Mouse (Mus musculus): ENCODE data around the gene Trak1. TPM values are rescaled to one million over a fixed set of nuclear protein-coding genes. Genes with fewer than 3 reads are reported as not detected.

The Trak1 gene
- polyA plus RNA-seq, 1 experiment: 31.0 TPM

DNA sequence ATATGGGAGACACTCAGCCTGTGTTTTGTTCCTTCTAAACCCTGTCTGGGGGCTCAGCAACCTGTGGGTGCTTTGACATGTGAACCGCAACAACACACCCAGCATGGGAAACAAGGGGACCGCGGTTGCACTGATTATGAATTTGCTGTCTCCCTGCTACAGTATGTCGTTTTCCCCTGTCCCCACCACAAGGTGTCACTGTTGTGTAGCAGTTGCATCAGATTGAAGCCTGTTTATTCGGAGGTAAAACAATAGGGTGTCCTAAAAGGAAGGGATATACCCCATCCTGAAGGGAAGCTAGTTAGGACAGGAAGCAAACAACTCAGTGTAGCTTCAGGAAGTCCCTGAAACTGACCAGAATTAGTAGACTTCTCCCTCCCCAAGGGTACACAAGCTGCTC, 182.2 kb downstream of the Trak1 start:
- TF ChIP-seq CTCF (IDR thresholded peaks at IDR 0.05; ENCODE audit: extremely low read depth, insufficient read depth, insufficient read length, insufficient replicate concordance): peak; percentile 54; the same call in 1 of the 2 replicates
- no peak for TF ChIP-seq POLR2A (IDR thresholded peaks at IDR 0.05; ENCODE audit: low read depth, low read length)
- DNase-seq (ENCODE audit: low read depth in 1 of 2, low spot score in 2 of 2): peak; percentile 24 to 28
- no peaks in the 10 kb centered on the region for H3K27me3 ChIP-seq (ENCODE audit: control insufficient read depth, insufficient read depth, low read length)

DNA sequence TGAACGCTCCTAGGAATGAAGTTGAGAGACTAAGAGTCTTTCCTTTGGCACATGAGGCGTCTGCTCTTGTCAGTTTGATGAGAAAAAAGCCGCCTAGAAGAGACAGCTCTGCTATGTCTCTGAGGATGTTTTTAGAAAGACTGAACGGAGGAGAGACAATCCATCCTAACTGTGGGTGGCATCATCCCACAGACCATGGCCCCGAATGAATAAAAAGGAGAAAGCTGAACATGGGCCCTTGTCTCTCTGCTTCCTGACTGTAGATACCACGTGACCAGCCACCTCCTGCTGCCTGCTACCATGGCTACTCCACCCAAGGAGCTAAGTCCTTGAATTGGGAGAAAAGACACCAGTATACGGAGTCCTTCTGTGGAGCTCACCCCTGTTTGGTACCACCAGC, 189.9 kb downstream of the Trak1 start:
- no peak for DNase-seq (ENCODE audit: low read depth in 1 of 2, low spot score in 2 of 2)
- Histone ChIP-seq H3K4me1 (ENCODE audit: control insufficient read depth, insufficient read depth, insufficient read length) (no peaks in the 10 kb centered on the region), H3K36me3 (ENCODE audit: control insufficient read depth, insufficient read depth, low read length) (no peaks in the 10 kb centered on the region), H3K27ac (ENCODE audit: insufficient read depth, low read length) (no peak overlapping the region), H3K4me3 (ENCODE audit: extremely low read depth, insufficient read depth, insufficient read length) (no peak overlapping the region), H3K27me3 (ENCODE audit: control insufficient read depth, insufficient read depth, low read length) (no peaks in the 10 kb centered on the region)
- TF ChIP-seq CTCF (IDR thresholded peaks at IDR 0.05; ENCODE audit: extremely low read depth, insufficient read depth, insufficient read length, insufficient replicate concordance): no peak
- TF ChIP-seq POLR2A (IDR thresholded peaks at IDR 0.05; ENCODE audit: low read depth, low read length): no peak
- 79% methylated on average over 7 of the region's 7 CpGs for WGBS

More for the DNA sequence above, 182.2 kb downstream of the Trak1 start:
- no peaks in the 10 kb centered on the region for H3K36me3 ChIP-seq (ENCODE audit: control insufficient read depth, insufficient read depth, low read length)
- H3K27ac ChIP-seq (ENCODE audit: insufficient read depth, low read length): no peak overlapping the region
- no peaks in the 10 kb centered on the region for H3K4me1 ChIP-seq (ENCODE audit: control insufficient read depth, insufficient read depth, insufficient read length)
- WGBS: 16% methylated on average over 5 of the region's 5 CpGs
- no peak overlapping the region for H3K4me3 ChIP-seq (ENCODE audit: extremely low read depth, insufficient read depth, insufficient read length)

DNA sequence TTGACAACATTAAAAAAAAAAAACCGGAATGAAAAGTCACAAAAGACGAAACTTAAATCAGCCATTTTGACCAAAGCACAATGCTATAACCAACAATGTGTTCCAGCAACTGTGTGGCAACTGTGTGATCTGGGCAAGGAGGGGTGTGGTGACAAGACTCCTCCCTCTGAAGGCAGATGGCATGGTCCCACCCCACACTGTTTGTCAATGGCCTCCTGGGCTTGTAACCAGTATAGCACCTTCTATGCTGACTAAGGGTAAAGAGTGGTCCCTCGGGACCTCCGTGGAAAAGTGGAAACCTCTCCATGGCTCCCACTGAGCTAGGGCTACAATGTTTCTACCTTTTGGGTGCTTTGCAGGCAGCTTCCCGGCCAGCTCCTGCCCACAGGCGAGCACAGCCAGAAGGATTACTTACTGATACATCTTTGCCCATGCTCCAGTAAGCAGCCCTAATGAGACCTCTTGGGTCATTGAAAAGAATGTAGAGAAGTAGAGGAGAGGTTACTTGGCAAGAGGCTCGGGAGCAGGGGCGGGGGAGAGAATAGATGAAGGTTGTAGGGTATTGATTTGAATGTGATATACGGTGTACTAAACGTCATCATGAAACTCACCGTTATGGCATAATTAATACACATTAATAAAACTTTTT, 194.4 kb downstream of the Trak1 start:
- Histone ChIP-seq H3K27ac (ENCODE audit: insufficient read depth, low read length) (no peak overlapping the region), H3K27me3 (ENCODE audit: control insufficient read depth, insufficient read depth, low read length) (peaks cover 3% of the 10 kb centered on the region; the same call in 1 of the 2 replicates), H3K4me3 (ENCODE audit: extremely low read depth, insufficient read depth, insufficient read length) (no peak overlapping the region), H3K4me1 (ENCODE audit: control insufficient read depth, insufficient read depth, insufficient read length) (no peaks in the 10 kb centered on the region), H3K36me3 (ENCODE audit: control insufficient read depth, insufficient read depth, low read length) (no peaks in the 10 kb centered on the region)
- TF ChIP-seq POLR2A (IDR thresholded peaks at IDR 0.05; ENCODE audit: low read depth, low read length): no peak
- no peak for TF ChIP-seq CTCF (IDR thresholded peaks at IDR 0.05; ENCODE audit: extremely low read depth, insufficient read depth, insufficient read length, insufficient replicate concordance)
- WGBS: 77% methylated on average over 11 of the region's 11 CpGs
- no peak for DNase-seq (ENCODE audit: low read depth in 1 of 2, low spot score in 2 of 2)

DNA sequence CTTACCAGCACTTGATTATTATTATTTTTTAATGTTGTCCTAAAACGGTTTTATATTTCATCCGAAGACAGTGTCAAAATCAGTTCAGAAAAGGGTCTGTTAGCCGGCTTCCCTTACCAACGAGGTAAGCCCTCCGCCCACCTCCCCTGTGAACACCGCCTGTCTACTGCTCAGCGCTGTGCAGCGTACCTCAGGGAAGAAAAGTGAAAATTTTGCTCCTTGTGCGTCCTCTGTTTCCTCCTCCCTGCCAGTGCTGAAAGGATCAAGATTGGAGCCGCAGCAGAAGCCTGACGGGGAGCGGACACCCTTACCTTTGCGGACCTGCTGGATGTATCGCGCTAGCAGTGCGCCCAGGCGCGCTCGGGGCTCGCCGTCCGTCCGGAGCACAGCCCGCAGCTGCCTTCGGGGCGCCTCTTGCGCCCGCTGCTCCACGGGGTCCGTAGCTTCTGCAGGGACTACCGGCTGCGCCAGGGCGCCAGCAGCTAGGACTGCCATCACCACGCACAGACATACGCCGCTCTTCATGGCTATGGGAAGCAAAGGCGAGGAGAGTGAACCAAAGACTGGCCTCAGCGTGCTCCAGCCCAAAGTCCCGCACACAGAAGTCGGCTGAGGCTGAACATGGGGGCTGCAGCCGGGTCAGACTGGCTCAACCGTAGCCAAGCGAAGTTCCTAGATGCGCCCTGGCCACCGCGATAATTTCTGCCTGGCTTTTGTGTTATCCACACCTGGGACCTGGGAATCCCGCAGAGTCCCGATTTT, 196.9 kb downstream of the Trak1 start:
- Histone ChIP-seq H3K27ac (ENCODE audit: insufficient read depth, low read length) (no peak overlapping the region), H3K36me3 (ENCODE audit: control insufficient read depth, insufficient read depth, low read length) (no peaks in the 10 kb centered on the region), H3K27me3 (ENCODE audit: control insufficient read depth, insufficient read depth, low read length) (peaks cover 4% of the 10 kb centered on the region; the same call in 1 of the 2 replicates), H3K4me3 (ENCODE audit: extremely low read depth, insufficient read depth, insufficient read length) (no peak overlapping the region), H3K4me1 (ENCODE audit: control insufficient read depth, insufficient read depth, insufficient read length) (no peaks in the 10 kb centered on the region)
- WGBS: 8% methylated on average over 48 of the region's 48 CpGs
- TF ChIP-seq CTCF (IDR thresholded peaks at IDR 0.05; ENCODE audit: extremely low read depth, insufficient read depth, insufficient read length, insufficient replicate concordance) (no peak), POLR2A (IDR thresholded peaks at IDR 0.05; ENCODE audit: low read depth, low read length) (no peak)
- no peak for DNase-seq (ENCODE audit: low read depth in 1 of 2, low spot score in 2 of 2)

DNA sequence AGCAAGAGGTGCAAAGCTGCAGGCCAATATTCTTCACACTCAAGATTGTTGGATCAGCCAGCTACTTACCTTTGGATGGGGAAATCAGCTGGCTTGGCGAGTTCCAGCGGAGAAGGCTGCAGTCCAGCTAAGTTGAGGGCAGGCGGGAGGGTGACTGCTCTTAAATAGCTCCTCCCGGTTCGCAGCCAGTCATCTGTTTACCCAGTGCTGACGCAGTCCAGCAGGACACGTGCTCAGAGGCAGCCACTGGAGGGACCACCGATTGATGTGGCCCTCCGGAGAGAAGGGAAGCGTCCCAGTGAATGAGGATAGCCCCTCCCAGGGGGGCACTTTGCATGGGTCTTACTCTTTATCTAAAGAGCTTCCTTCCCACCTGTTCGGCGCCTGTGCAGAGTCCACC, 198.2 kb downstream of the Trak1 start, which contains the start of gene Cck:
Gene Cck (minus strand): TSS at position 166 of the 400 bp plus-strand sequence.
- Histone ChIP-seq H3K4me3 (ENCODE audit: extremely low read depth, insufficient read depth, insufficient read length) (no peak within 1 kb of the TSS), H3K27me3 (ENCODE audit: control insufficient read depth, insufficient read depth, low read length) (peaks cover 4% of the 10 kb centered on the region; the same call in 1 of the 2 replicates), H3K4me1 (ENCODE audit: control insufficient read depth, insufficient read depth, insufficient read length) (no peaks in the 10 kb centered on the region), H3K27ac (ENCODE audit: insufficient read depth, low read length) (no peak within 1 kb of the TSS), H3K36me3 (ENCODE audit: control insufficient read depth, insufficient read depth, low read length) (no peaks in the 10 kb centered on the region)
- DNase-seq (ENCODE audit: low read depth in 1 of 2, low spot score in 2 of 2): no peak
- TF ChIP-seq CTCF (IDR thresholded peaks at IDR 0.05; ENCODE audit: extremely low read depth, insufficient read depth, insufficient read length, insufficient replicate concordance): no peak
- TF ChIP-seq POLR2A (IDR thresholded peaks at IDR 0.05; ENCODE audit: low read depth, low read length): no peak
- WGBS: 7% methylated on average over 12 of the region's 12 CpGs

DNA sequence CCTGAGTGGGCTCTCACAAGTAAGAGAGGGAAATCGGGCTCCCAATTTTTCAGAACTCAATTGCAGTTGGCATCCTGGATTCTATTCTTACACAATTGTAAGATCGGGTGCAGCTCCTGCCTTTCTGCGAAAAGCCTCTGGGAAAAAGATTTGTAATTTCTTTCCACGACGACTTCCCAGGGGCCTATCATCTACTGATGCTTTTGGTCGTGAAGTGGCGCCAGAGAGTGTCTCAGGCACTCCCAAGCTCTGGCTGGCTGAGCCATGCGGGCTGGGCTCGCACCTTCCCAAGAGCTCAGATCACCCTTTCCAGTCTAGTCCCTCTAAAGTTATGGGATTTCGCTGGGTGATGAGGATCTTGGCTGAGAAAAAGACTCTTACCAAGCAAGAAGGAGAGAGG, 198.8 kb downstream of the Trak1 start:
- Histone ChIP-seq H3K27ac (ENCODE audit: insufficient read depth, low read length) (no peak overlapping the region), H3K4me3 (ENCODE audit: extremely low read depth, insufficient read depth, insufficient read length) (no peak overlapping the region), H3K4me1 (ENCODE audit: control insufficient read depth, insufficient read depth, insufficient read length) (no peaks in the 10 kb centered on the region), H3K27me3 (ENCODE audit: control insufficient read depth, insufficient read depth, low read length) (peaks cover 4% of the 10 kb centered on the region; the same call in 1 of the 2 replicates), H3K36me3 (ENCODE audit: control insufficient read depth, insufficient read depth, low read length) (no peaks in the 10 kb centered on the region)
- DNase-seq (ENCODE audit: low read depth in 1 of 2, low spot score in 2 of 2): no peak
- TF ChIP-seq POLR2A (IDR thresholded peaks at IDR 0.05; ENCODE audit: low read depth, low read length) (no peak), CTCF (IDR thresholded peaks at IDR 0.05; ENCODE audit: extremely low read depth, insufficient read depth, insufficient read length, insufficient replicate concordance) (no peak)
- WGBS: 38% methylated on average over 10 of the region's 10 CpGs
